In genomic region chr7:26707061-26707460, GRCm38 (mm10) we compare ENCODE assay signal across 34 mouse cellular contexts. TPM values are rescaled to one million over a fixed set of nuclear protein-coding genes. Genes with fewer than 3 reads are reported as not detected.
A peak's percentile ranks its signal among the peaks of the same experiment; 100 is the strongest.
DNase-seq lines count a peak whose midpoint lies in the region; ATAC-seq and TF ChIP-seq lines count a peak whose summit lies in the region.
"Had no signal": no experiment of that assay in that cellular context is flagged by ENCODE, and none has a peak within 500 bp of the region (broad histone marks: within the 10 kb centered on the region; RNA-seq: fewer than 3 reads in every experiment).

No protein-coding gene starts in this region.

- peak; percentile 94 for TF ChIP-seq EP300 in ES-Bruce4 (IDR thresholded peaks at IDR 0.05; ENCODE audit: insufficient read depth, low read depth, low read length)

- H3K4me3 ChIP-seq in kidney, adult 2 months (ENCODE audit: insufficient read depth, low read depth, low read length), result no peak overlapping the region
- H3K4me3 ChIP-seq in kidney, embryonic 15.5 days (replicated peaks), result no peak overlapping the region
- H3K4me3 ChIP-seq in ES-Bruce4 (ENCODE audit: low read depth, low read length), result no peak overlapping the region
- H3K4me3 ChIP-seq: embryonic facial prominence, embryonic 10.5 days; embryonic facial prominence, embryonic 13.5 days; erythroblast, embryonic 14.5 days; forebrain, embryonic 12.5 days; forebrain, embryonic 15.5 days; heart, embryonic 10.5 days; heart, embryonic 13.5 days had no signal

- no peaks in the 10 kb centered on the region for H3K4me1 ChIP-seq in kidney, adult 2 months (ENCODE audit: control insufficient read depth, insufficient read depth, low read length)
- no peaks in the 10 kb centered on the region for H3K4me1 ChIP-seq in kidney, embryonic 15.5 days
- H3K4me1 ChIP-seq in ES-Bruce4 (ENCODE audit: control insufficient read depth, insufficient read depth, low read length), result no peaks in the 10 kb centered on the region
- H3K4me1 ChIP-seq: embryonic facial prominence, embryonic 10.5 days; embryonic facial prominence, embryonic 13.5 days; forebrain, embryonic 12.5 days; forebrain, embryonic 15.5 days; heart, embryonic 10.5 days; heart, embryonic 13.5 days had no signal

- H3K4me2 ChIP-seq in kidney, embryonic 15.5 days, result no peak overlapping the region
- H3K4me2 ChIP-seq: embryonic facial prominence, embryonic 13.5 days; forebrain, embryonic 12.5 days; forebrain, embryonic 15.5 days; heart, embryonic 13.5 days; hindbrain, embryonic 14.5 days had no signal

- H3K36me3 ChIP-seq in kidney, adult 2 months (ENCODE audit: control insufficient read depth, insufficient read depth, low read length), result no peaks in the 10 kb centered on the region
- H3K36me3 ChIP-seq in kidney, embryonic 15.5 days, result no peaks in the 10 kb centered on the region
- no peaks in the 10 kb centered on the region for H3K36me3 ChIP-seq in ES-Bruce4 (ENCODE audit: control insufficient read depth, insufficient read depth, low read length, poor library complexity, severe bottlenecking)
- H3K36me3 ChIP-seq: embryonic facial prominence, embryonic 10.5 days; embryonic facial prominence, embryonic 13.5 days; forebrain, embryonic 12.5 days; forebrain, embryonic 15.5 days; heart, embryonic 10.5 days; heart, embryonic 13.5 days had no signal

- WGBS in kidney, adult 2 months, result 31% methylated on average over 11 of the region's 11 CpGs
- WGBS in kidney, embryonic 15.5 days, result 34% methylated on average over 11 of the region's 11 CpGs

- DNase-seq in kidney, adult 2 months, result peak; percentile 1
- peak; percentile 97 for DNase-seq in R1 (ENCODE audit: low read depth, low spot score)
- DNase-seq in cerebellum, postnatal 25 days, result no peak
- no peak for DNase-seq in lung, postnatal 25 days (ENCODE audit: low spot score)
- no peak for DNase-seq in heart, adult 9 months (ENCODE audit: low spot score in 2 of 2)
- DNase-seq: adrenal gland, postnatal 10 days; cerebellum, adult 11 months; cerebellum, adult 2 months; cerebellum, adult 9-11 months; cerebellum, postnatal 36 days; embryo, embryonic 11 days; gastrocnemius, postnatal 25 days; heart, adult 18-20 months; heart, postnatal 14 days; heart, postnatal 4 days had no signal

- no peaks in the 10 kb centered on the region for H3K27me3 ChIP-seq in kidney, adult 2 months (replicated peaks; ENCODE audit: control insufficient read depth, insufficient read depth, low read length)
- H3K27me3 ChIP-seq in kidney, embryonic 15.5 days, result no peaks in the 10 kb centered on the region
- no peaks in the 10 kb centered on the region for H3K27me3 ChIP-seq in ES-Bruce4 (ENCODE audit: control insufficient read depth, insufficient read depth, low read length, poor library complexity, severe bottlenecking)
- H3K27me3 ChIP-seq: embryonic facial prominence, embryonic 13.5 days; forebrain, embryonic 12.5 days; forebrain, embryonic 15.5 days; heart, embryonic 13.5 days had no signal

- ATAC-seq in kidney, embryonic 15.5 days (replicated peaks; ENCODE audit: low FRiP score), result no peak
- ATAC-seq: CD4-positive, CD25-positive, alpha-beta regulatory T cell, adult 4 months; forebrain, embryonic 15.5 days; hindbrain, postnatal 0 days; inflammation-experienced regulatory T-cells, adult 6 months; intestine, embryonic 16.5 days had no signal

- no peak for TF ChIP-seq POLR2A in kidney, adult 2 months (IDR thresholded peaks at IDR 0.05; ENCODE audit: low read depth, low read length)
- no peak for TF ChIP-seq POLR2A in ES-Bruce4 (IDR thresholded peaks at IDR 0.05; ENCODE audit: insufficient read depth, low read length)

- peak overlapping the region; percentile 8; the same call in 1 of the 2 replicates for H3K27ac ChIP-seq in kidney, adult 2 months (ENCODE audit: insufficient read depth, low read depth, low read length)
- H3K27ac ChIP-seq in kidney, embryonic 15.5 days, result no peak overlapping the region
- H3K27ac ChIP-seq in ES-Bruce4 (ENCODE audit: insufficient read depth, low read length), result peak overlapping the region; percentile 96
- H3K27ac ChIP-seq: embryonic facial prominence, embryonic 10.5 days; embryonic facial prominence, embryonic 13.5 days; forebrain, embryonic 12.5 days; forebrain, embryonic 15.5 days; heart, embryonic 10.5 days; heart, embryonic 13.5 days; hindbrain, embryonic 14.5 days; hindbrain, postnatal 0 days had no signal

- no peak for TF ChIP-seq CTCF in kidney, adult 2 months (conservative IDR thresholded peaks at IDR 0.05; ENCODE audit: insufficient read depth, insufficient read length, low read depth, low read length)
- TF ChIP-seq CTCF in ES-Bruce4 (IDR thresholded peaks at IDR 0.05; ENCODE audit: low read depth, low read length), result no peak

- no peaks in the 10 kb centered on the region for H3K9me3 ChIP-seq in kidney, embryonic 15.5 days (replicated peaks)
- peaks cover 20% of the 10 kb centered on the region for H3K9me3 ChIP-seq in ES-Bruce4 (replicated peaks; ENCODE audit: control insufficient read depth, insufficient read depth, low read length, poor library complexity, severe bottlenecking)
- H3K9me3 ChIP-seq: forebrain, embryonic 12.5 days; forebrain, embryonic 15.5 days; heart, embryonic 10.5 days; heart, embryonic 13.5 days had no signal

- H3K9ac ChIP-seq in kidney, embryonic 15.5 days, result no peak overlapping the region
- no peak overlapping the region for H3K9ac ChIP-seq in ES-Bruce4 (ENCODE audit: low read depth, poor library complexity, severe bottlenecking)
- H3K9ac ChIP-seq: embryonic facial prominence, embryonic 13.5 days; forebrain, embryonic 12.5 days; forebrain, embryonic 15.5 days; heart, embryonic 13.5 days; hindbrain, embryonic 14.5 days had no signal

RNA-seq across cellular contexts. Expression of gene Cyp2b23, which starts 20.8 kb away (rescaled TPM):
- polyA plus RNA-seq in kidney, adult 2 months (2012; rRNA removed), result 0.18 and 0.20 TPM in 2 replicates
- not detected in 2 replicates for polyA plus RNA-seq in kidney, embryonic 15.5 days (2015; fragmentation: Nextera tagmentation; extraction: Ambion mirVana)
- 4.1 TPM in 2 replicates for polyA plus RNA-seq in ES-Bruce4 (2011; ENCODE audit: insufficient read depth, insufficient read length, low read depth, missing spikeins)
- polyA plus RNA-seq: C2C12; CD4-positive, CD25-positive, alpha-beta regulatory T cell, adult 4 months; cerebellum, adult 2 months; cortical plate, adult 2 months; embryonic facial prominence, embryonic 10.5 days; embryonic facial prominence, embryonic 13.5 days; erythroblast, embryonic 14.5 days; forebrain, embryonic 12.5 days; forebrain, embryonic 15.5 days; heart, embryonic 10.5 days; heart, embryonic 13.5 days; heart, embryonic 16.5 days; hindbrain, embryonic 11.5 days; hindbrain, embryonic 14.5 days; inflammation-experienced regulatory T-cells, adult 6 months; intestine, embryonic 16.5 days had no signal

RNA-seq across cellular contexts. Expression of gene Cyp2b19, which starts 49.9 kb away (rescaled TPM):
- polyA plus RNA-seq in kidney, adult 2 months (2012; rRNA removed), result not detected in 2 replicates
- polyA plus RNA-seq in kidney, embryonic 15.5 days (2015; fragmentation: Nextera tagmentation; extraction: Ambion mirVana), result 0.21 TPM in 1 of 2 replicates, not detected in the other
- polyA plus RNA-seq in ES-Bruce4 (2011; ENCODE audit: insufficient read depth, insufficient read length, low read depth, missing spikeins), result not detected in 2 replicates
- polyA plus RNA-seq: C2C12; CD4-positive, CD25-positive, alpha-beta regulatory T cell, adult 4 months; cerebellum, adult 2 months; cortical plate, adult 2 months; embryonic facial prominence, embryonic 13.5 days; erythroblast, embryonic 14.5 days; gonadal fat pad, adult 2 months; heart, embryonic 10.5 days; heart, embryonic 13.5 days; heart, embryonic 16.5 days; inflammation-experienced regulatory T-cells, adult 6 months; intestine, embryonic 16.5 days had no signal

Comparison
In these comparisons a context has a peak if more than half of its experiments do, and no peak if none do; other contexts are left out.
1. DNase-seq: peak in kidney, adult 2 months (single experiment) and R1 (single experiment); none in cerebellum, postnatal 25 days (0 of 2), lung, postnatal 25 days (single experiment) and heart, adult 9 months (0 of 2).